Mouse (Mus musculus): ENCODE data around the gene Pdzd7. TPM values are rescaled to one million over a fixed set of nuclear protein-coding genes. Genes with fewer than 3 reads are reported as not detected.

The Pdzd7 gene
- total RNA-seq, 2 experiments from 2014 or later, result 4.3 to 5.6 TPM

DNA sequence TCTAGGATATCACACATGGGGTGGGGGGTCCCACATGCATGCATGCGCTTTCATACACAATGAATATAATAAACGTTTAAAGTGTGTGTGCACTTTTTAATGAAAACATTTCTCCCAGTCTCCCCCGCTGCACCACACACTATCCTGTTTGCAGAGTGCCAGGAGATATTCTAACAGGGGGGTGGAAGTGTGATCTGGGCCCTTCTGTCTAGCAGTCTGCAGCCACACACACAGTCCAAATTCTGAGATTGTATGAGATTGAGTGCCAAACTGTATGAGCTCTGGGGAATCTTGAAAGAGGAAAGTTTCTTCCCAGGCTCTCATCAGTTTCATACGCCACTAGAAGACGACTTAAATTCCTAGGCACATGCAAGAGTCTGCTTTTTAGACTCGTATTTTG is 57.7 kb downstream of the Pdzd7 start:
- peak; percentile 60 to 69 for DNase-seq (ENCODE audit: low spot score in 2 of 2)

DNA sequence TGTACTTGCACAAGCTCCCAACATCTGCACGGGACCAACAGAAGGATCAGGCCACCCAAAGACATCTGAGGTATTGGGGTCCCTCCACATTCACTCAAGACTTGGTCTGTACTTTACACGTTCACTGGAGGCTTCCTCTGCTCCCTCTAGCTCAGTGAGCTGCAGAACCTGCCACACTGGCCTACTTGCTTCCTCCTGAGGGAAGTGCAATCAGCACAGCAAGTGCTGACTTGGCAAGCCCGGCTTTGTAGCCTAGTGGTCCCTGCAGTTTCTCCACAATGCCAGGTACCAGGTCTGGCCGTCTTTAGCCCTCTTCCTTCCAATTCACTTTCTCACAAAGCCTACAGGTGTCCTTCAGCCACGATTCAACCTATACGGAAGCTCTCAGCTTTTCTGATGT is 58.5 kb downstream of the Pdzd7 start:
- DNase-seq (ENCODE audit: low spot score in 2 of 2), result no peak

DNA sequence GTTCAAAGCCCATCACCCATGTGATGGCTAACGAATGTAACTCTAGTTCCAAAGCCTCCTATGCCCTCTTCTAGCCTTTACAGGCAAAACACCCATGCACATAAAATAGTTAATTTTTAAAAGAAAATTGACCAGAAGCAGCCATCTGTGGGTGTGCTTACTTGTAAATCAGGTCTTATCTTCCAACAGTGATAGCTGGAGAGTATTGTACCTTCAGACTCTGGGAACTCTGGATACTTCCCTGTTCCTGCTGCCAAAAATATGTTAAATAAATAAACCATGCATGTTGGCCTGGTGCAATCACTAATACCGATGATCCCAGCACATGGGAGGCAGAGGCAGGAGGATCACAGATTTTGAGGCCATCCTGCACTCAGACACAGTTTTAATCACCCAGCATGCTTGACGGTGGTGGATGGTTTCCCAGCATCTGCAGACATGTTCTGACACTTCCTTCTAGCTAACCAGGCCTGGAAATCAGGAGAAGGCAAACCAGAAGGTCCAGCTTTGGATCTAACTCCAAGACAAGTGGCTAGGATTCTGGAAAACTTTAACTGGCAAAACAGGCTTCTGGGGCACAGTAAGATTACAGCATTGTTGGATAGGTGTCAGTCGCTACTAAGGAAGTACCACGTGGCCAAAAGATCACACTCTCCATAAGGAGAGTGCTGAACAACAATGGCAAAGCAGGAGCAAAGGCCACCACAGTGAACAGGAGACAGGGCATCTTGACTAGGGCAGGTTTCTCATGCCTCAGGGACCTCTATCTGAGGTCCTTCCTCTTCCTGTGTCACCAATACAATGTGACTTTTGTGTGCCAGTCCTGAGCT is 60.1 kb downstream of the Pdzd7 start:
- no peak for DNase-seq (ENCODE audit: low spot score in 2 of 2)

DNA sequence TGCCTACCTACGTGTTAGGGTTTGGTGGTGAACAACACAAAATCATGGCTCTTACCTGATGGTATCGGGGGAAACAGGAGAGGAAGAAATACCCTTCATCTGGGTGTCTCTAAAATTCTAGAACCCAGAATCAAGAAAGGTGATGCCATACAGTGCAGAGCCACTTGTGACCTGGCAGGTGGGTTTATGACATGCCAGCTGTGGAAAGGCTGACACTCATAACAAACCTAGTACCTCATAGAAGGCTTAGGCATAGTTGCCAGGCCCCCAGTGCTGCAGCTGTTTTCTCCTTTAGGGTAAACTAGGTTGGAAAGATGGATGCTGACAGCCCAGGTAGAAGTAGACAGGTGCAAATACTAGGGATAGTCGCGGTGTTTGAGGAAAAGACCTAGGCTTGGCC is 61.1 kb downstream of the Pdzd7 start:
- no peak for DNase-seq (ENCODE audit: low spot score in 2 of 2)

DNA sequence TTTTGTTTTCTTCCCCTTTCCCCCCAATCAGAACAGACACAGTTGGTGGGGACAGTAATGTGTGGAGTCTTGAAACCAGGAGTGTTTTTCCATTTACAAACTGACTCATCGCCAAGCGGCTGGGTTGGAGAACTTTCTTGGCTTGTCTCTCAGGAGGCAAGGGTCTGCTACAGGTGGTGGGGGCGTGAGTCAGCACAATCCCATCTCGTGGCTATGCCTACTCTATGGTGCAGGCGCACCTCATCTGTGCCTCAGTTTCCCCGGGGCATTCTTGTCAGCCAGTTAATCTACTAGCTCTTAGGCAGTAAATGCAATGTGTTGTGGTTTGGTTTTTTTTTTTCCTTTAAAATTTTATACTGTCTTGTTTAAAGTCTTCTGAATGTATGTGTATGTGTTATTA is 62.2 kb downstream of the Pdzd7 start:
- DNase-seq (ENCODE audit: low spot score in 2 of 2), result no peak

DNA sequence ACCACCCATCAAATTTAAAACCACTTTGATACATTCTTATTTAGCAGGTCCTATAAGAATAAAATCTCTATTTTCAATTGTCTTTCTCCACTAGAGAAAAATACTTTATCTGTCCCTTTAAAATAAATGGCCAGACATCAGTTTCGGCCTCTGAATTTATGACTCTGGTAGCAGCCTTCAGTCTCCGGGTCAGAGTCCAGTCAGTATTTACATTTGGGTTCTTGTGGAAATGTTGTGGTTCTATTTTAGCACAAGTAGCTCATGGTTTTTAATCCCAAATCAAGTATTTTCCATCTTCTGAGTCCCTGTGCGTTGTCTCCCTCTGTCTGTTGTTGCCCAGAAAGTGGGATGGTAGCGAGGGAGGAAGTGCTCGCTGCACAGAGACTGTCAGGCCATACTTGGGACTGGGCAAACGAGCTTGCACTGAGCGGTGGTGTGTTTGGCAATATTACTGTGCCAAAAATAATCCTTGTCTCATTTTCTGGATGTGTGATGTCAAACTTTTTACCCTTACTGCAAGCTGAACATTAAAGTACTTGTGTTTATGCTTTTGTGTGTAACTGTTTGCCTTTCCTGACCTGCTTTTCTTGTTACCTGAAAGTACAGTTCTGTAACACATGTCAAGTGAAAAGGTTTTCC is 62.9 kb downstream of the Pdzd7 start:
- no peak for DNase-seq (ENCODE audit: low spot score in 2 of 2)

DNA sequence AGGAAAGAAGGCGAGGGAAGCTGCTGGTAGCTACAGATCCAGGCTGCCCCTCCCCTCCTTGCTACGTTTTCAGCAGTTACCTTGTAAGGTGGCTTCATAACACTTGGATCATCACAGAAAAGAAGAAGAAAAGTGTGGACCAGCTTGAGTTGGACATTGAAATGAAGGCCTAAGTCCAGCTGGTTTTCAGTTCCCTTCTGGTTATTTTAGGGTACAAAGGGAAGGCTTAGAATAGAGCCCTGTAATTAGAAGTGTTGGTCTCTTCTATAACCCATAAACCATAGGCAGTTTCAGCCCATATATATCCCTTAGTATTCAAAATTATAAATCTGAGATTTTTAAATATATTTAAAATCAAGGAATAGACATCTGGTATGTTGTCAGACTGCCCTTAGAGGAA is 64.7 kb downstream of the Pdzd7 start:
- DNase-seq (ENCODE audit: low spot score in 2 of 2), result no peak

DNA sequence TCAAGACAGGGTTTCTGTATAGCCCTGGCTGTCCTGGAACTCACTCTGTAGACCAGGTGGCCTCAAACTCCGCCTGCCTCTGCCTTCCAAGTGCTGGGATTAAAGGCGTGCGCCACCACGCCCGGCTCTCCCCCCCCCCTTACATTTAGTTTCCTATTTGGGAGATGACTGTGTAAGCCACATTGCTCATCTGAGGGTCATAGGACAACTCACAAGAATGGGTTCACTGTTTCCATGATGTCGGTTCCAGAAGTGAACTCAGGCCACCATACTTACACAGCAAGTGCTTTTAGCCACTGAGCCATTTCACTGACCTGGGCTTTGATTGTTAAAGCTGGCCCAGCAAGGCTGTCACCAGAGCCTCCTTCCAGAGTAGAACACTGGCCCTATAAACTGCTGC is 68.4 kb downstream of the Pdzd7 start:
- DNase-seq (ENCODE audit: low spot score in 2 of 2), result no peak

Other genes with a start within 250 kb of the Pdzd7 start
- gene Slf2, start 114.6 kb downstream of the Pdzd7 start, total RNA-seq (2021), result 10 to 100 TPM; 37.9 to 38.0 TPM
- 10 to 100 TPM; 17.2 to 18.4 TPM for gene Sema4g, start 56.6 kb downstream of the Pdzd7 start, total RNA-seq (2021)
- gene Twnk, start 40.1 kb downstream of the Pdzd7 start, total RNA-seq (2021), result 10 to 100 TPM; 13.8 to 14.9 TPM
- 10 to 100 TPM; 38.9 to 44.2 TPM for gene Mrpl43, start 39.3 kb downstream of the Pdzd7 start, total RNA-seq (2021)
- gene Lzts2, start 31.3 kb downstream of the Pdzd7 start, total RNA-seq (2021), result 10 to 100 TPM; 39.9 to 43.2 TPM
- gene Sfxn3, start 1.8 kb upstream of the Pdzd7 start, total RNA-seq (2021), result 100 to 1,000 TPM; 118 to 125 TPM
- 1 to 10 TPM; 6.7 to 7.3 TPM for gene Kazald1, start 29.5 kb upstream of the Pdzd7 start, total RNA-seq (2021)
- gene Tlx1, start 105.0 kb upstream of the Pdzd7 start, total RNA-seq (2021), result not detected
- gene Lbx1, start 190.1 kb upstream of the Pdzd7 start, total RNA-seq (2021), result not detected